Mouse (Mus musculus): ENCODE data around the gene Adora3. TPM values are rescaled to one million over a fixed set of nuclear protein-coding genes. Genes with fewer than 3 reads are reported as not detected.

Gene Adora3
- total and polyA plus RNA-seq, 2 experiments = 0.09 TPM; not detected in 1

- 0 out of 2 replicates have a peak overlapping the region, but pooled peaks have one; percentile 35 for H3K27ac ChIP-seq (replicated peaks; ENCODE audit: insufficient read depth, low read depth, low read length)
- no peaks in the 10 kb centered on the region for H3K79me2 ChIP-seq (ENCODE audit: control insufficient read depth, insufficient read depth, low read length)
- 85% methylated on average over 6 of the region's 6 CpGs for WGBS
- TF ChIP-seq CTCF (IDR thresholded peaks at IDR 0.05; ENCODE audit: low read depth, low read length) = no peak
- no peak for TF ChIP-seq POLR2A (IDR thresholded peaks at IDR 0.05; ENCODE audit: extremely low read depth, insufficient read depth, low read length)
- H3K4me1 ChIP-seq (ENCODE audit: control insufficient read depth, insufficient read depth, low read length) = no peaks in the 10 kb centered on the region; the same call in 1 of the 2 replicates
- H3K27me3 ChIP-seq (ENCODE audit: control insufficient read depth, insufficient read depth, low read length) = no peaks in the 10 kb centered on the region
- DNase-seq (ENCODE audit: extremely low read depth, low read depth, low spot score) = no peak
- H3K36me3 ChIP-seq (ENCODE audit: control insufficient read depth, insufficient read depth, low read length) = no peaks in the 10 kb centered on the region
- no peak overlapping the region for H3K9ac ChIP-seq (ENCODE audit: low read depth, low read length)
- H3K4me3 ChIP-seq (ENCODE audit: insufficient read depth, low read depth, low read length) = no peak overlapping the region
Measured at GRCm38 (mm10) chr3:105877252-105877803, 6.7 kb downstream of the Adora3 start.

- Histone ChIP-seq H3K27ac (replicated peaks; ENCODE audit: insufficient read depth, low read depth, low read length) (0 out of 2 replicates have a peak overlapping the region, but pooled peaks have one; percentile 35), H3K9ac (ENCODE audit: low read depth, low read length) (no peak overlapping the region), H3K79me2 (ENCODE audit: control insufficient read depth, insufficient read depth, low read length) (no peaks in the 10 kb centered on the region), H3K27me3 (ENCODE audit: control insufficient read depth, insufficient read depth, low read length) (no peaks in the 10 kb centered on the region), H3K36me3 (ENCODE audit: control insufficient read depth, insufficient read depth, low read length) (no peaks in the 10 kb centered on the region), H3K4me1 (ENCODE audit: control insufficient read depth, insufficient read depth, low read length) (no peaks in the 10 kb centered on the region; the same call in 1 of the 2 replicates), H3K4me3 (ENCODE audit: insufficient read depth, low read depth, low read length) (no peak overlapping the region)
- no peak for DNase-seq (ENCODE audit: extremely low read depth, low read depth, low spot score)
- WGBS = 93% methylated on average over 2 of the region's 2 CpGs
- TF ChIP-seq CTCF (IDR thresholded peaks at IDR 0.05; ENCODE audit: low read depth, low read length) (no peak), POLR2A (IDR thresholded peaks at IDR 0.05; ENCODE audit: extremely low read depth, insufficient read depth, low read length) (no peak)
Measured at GRCm38 (mm10) chr3:105877919-105878318, 7.3 kb downstream of the Adora3 start.

GRCm38 (mm10) chr3:105878751-105879150 is 8.1 kb downstream of the Adora3 start:
- TF ChIP-seq CTCF (IDR thresholded peaks at IDR 0.05; ENCODE audit: low read depth, low read length) (no peak), POLR2A (IDR thresholded peaks at IDR 0.05; ENCODE audit: extremely low read depth, insufficient read depth, low read length) (no peak)
- WGBS = 92% methylated on average over 8 of the region's 8 CpGs
- Histone ChIP-seq H3K27me3 (ENCODE audit: control insufficient read depth, insufficient read depth, low read length) (no peaks in the 10 kb centered on the region), H3K4me1 (ENCODE audit: control insufficient read depth, insufficient read depth, low read length) (no peaks in the 10 kb centered on the region; the same call in 1 of the 2 replicates), H3K79me2 (ENCODE audit: control insufficient read depth, insufficient read depth, low read length) (no peaks in the 10 kb centered on the region), H3K27ac (replicated peaks; ENCODE audit: insufficient read depth, low read depth, low read length) (no peak overlapping the region), H3K9ac (ENCODE audit: low read depth, low read length) (no peak overlapping the region), H3K4me3 (ENCODE audit: insufficient read depth, low read depth, low read length) (no peak overlapping the region), H3K36me3 (ENCODE audit: control insufficient read depth, insufficient read depth, low read length) (no peaks in the 10 kb centered on the region)
- DNase-seq (ENCODE audit: extremely low read depth, low read depth, low spot score) = no peak

GRCm38 (mm10) chr3:105880419-105880818 is 9.8 kb downstream of the Adora3 start:
- Histone ChIP-seq H3K79me2 (ENCODE audit: control insufficient read depth, insufficient read depth, low read length) (no peaks in the 10 kb centered on the region), H3K9ac (ENCODE audit: low read depth, low read length) (no peak overlapping the region), H3K36me3 (ENCODE audit: control insufficient read depth, insufficient read depth, low read length) (no peaks in the 10 kb centered on the region), H3K4me1 (ENCODE audit: control insufficient read depth, insufficient read depth, low read length) (no peaks in the 10 kb centered on the region; the same call in 1 of the 2 replicates), H3K27ac (replicated peaks; ENCODE audit: insufficient read depth, low read depth, low read length) (no peak overlapping the region), H3K4me3 (ENCODE audit: insufficient read depth, low read depth, low read length) (no peak overlapping the region), H3K27me3 (ENCODE audit: control insufficient read depth, insufficient read depth, low read length) (no peaks in the 10 kb centered on the region)
- WGBS = 67% methylated on average over 3 of the region's 3 CpGs
- DNase-seq (ENCODE audit: extremely low read depth, low read depth, low spot score) = no peak
- TF ChIP-seq CTCF (IDR thresholded peaks at IDR 0.05; ENCODE audit: low read depth, low read length) (no peak), POLR2A (IDR thresholded peaks at IDR 0.05; ENCODE audit: extremely low read depth, insufficient read depth, low read length) (no peak)

- no peak for DNase-seq (ENCODE audit: extremely low read depth, low read depth, low spot score)
- 92% methylated on average over 7 of the region's 7 CpGs for WGBS
- Histone ChIP-seq H3K27ac (replicated peaks; ENCODE audit: insufficient read depth, low read depth, low read length) (no peak overlapping the region), H3K4me3 (ENCODE audit: insufficient read depth, low read depth, low read length) (no peak overlapping the region), H3K27me3 (ENCODE audit: control insufficient read depth, insufficient read depth, low read length) (no peaks in the 10 kb centered on the region), H3K9ac (ENCODE audit: low read depth, low read length) (no peak overlapping the region), H3K4me1 (ENCODE audit: control insufficient read depth, insufficient read depth, low read length) (no peaks in the 10 kb centered on the region; the same call in 1 of the 2 replicates), H3K36me3 (ENCODE audit: control insufficient read depth, insufficient read depth, low read length) (no peaks in the 10 kb centered on the region), H3K79me2 (ENCODE audit: control insufficient read depth, insufficient read depth, low read length) (no peaks in the 10 kb centered on the region)
- TF ChIP-seq CTCF (IDR thresholded peaks at IDR 0.05; ENCODE audit: low read depth, low read length) (no peak), POLR2A (IDR thresholded peaks at IDR 0.05; ENCODE audit: extremely low read depth, insufficient read depth, low read length) (no peak)
Measured at GRCm38 (mm10) chr3:105882105-105882504, 11.4 kb downstream of the Adora3 start.

GRCm38 (mm10) chr3:105883111-105883510 is 12.5 kb downstream of the Adora3 start:
- Histone ChIP-seq H3K27ac (replicated peaks; ENCODE audit: insufficient read depth, low read depth, low read length) (no peak overlapping the region), H3K36me3 (ENCODE audit: control insufficient read depth, insufficient read depth, low read length) (no peaks in the 10 kb centered on the region), H3K9ac (ENCODE audit: low read depth, low read length) (no peak overlapping the region), H3K4me1 (ENCODE audit: control insufficient read depth, insufficient read depth, low read length) (no peaks in the 10 kb centered on the region; the same call in 1 of the 2 replicates), H3K27me3 (ENCODE audit: control insufficient read depth, insufficient read depth, low read length) (no peaks in the 10 kb centered on the region), H3K79me2 (ENCODE audit: control insufficient read depth, insufficient read depth, low read length) (no peaks in the 10 kb centered on the region), H3K4me3 (ENCODE audit: insufficient read depth, low read depth, low read length) (no peak overlapping the region)
- 100% methylated on average over 2 of the region's 2 CpGs for WGBS
- no peak for DNase-seq (ENCODE audit: extremely low read depth, low read depth, low spot score)
- TF ChIP-seq CTCF (IDR thresholded peaks at IDR 0.05; ENCODE audit: low read depth, low read length) (no peak), POLR2A (IDR thresholded peaks at IDR 0.05; ENCODE audit: extremely low read depth, insufficient read depth, low read length) (no peak)

Measured in liver, adult 2 months (tissue).